Mouse (Mus musculus) stomach, postnatal 0 days (tissue): ENCODE results near the gene Mob3b.

Experiments used
- CTCF ChIP-seq: IDR thresholded peaks from 2 replicates; pipeline ENCODE4 v1.5.1; 2016; ENCODE audit warnings: antibody characterized with exemption, low read depth, mild to moderate bottlenecking, moderate library complexity
- EP300 ChIP-seq: optimal IDR thresholded peaks from 2 replicates; pipeline ENCODE3; 2016; ENCODE audit warnings: antibody characterized with exemption

GRCm38 (mm10) chr4:35177926-35178645 lies 20.8 kb upstream of the Mob3b start:
- TF ChIP-seq CTCF = no peak
- no peak for TF ChIP-seq EP300
